In genomic region chr1:138920799-138921198, GRCm38 (mm10) we compare ENCODE assay signal across 22 mouse cellular contexts. TPM values are rescaled to one million over a fixed set of nuclear protein-coding genes. Genes with fewer than 3 reads are reported as not detected.
A peak's percentile ranks its signal among the peaks of the same experiment; 100 is the strongest.
DNase-seq lines count a peak whose midpoint lies in the region; ATAC-seq and TF ChIP-seq lines count a peak whose summit lies in the region.
"Had no signal": no experiment of that assay in that cellular context is flagged by ENCODE, and none has a peak within 500 bp of the region (broad histone marks: within the 10 kb centered on the region; RNA-seq: fewer than 3 reads in every experiment).

No protein-coding gene starts in this region.

- H3K4me3 ChIP-seq in MEL (ENCODE audit: control insufficient read depth in 1 of 2, insufficient read depth in 1 of 2, low read depth in 2 of 2, low read length in 2 of 2) = no peak overlapping the region
- H3K4me3 ChIP-seq: embryonic facial prominence, embryonic 10.5 days; embryonic facial prominence, embryonic 12.5 days; forebrain, embryonic 13.5 days; forebrain, embryonic 15.5 days had no signal

- TF ChIP-seq EP300 in MEL (IDR thresholded peaks at IDR 0.05; ENCODE audit: low read depth in 1 of 2, low read length in 2 of 2) = peak in 1 of 2 experiments; percentile 23; a peak in 1 of 4 replicates

- H3K79me2 ChIP-seq in MEL (ENCODE audit: control insufficient read depth, insufficient read depth, low read length, poor library complexity) = no peaks in the 10 kb centered on the region

- no peak for TF ChIP-seq RAD21 in MEL (IDR thresholded peaks at IDR 0.05; ENCODE audit: low read depth, low read length)

- peak overlapping the region; percentile 54 for H3K27ac ChIP-seq in MEL (ENCODE audit: control insufficient read depth, low read depth, low read length)
- H3K27ac ChIP-seq: embryonic facial prominence, embryonic 10.5 days; embryonic facial prominence, embryonic 12.5 days; forebrain, embryonic 13.5 days; forebrain, embryonic 15.5 days had no signal

- no peak for TF ChIP-seq CTCF in MEL (IDR thresholded peaks at IDR 0.05 in 2 of 3, conservative IDR thresholded peaks at IDR 0.05 in 1 of 3; ENCODE audit: control insufficient read depth in 1 of 3, insufficient read depth in 1 of 3, low read depth in 2 of 3, low read length in 3 of 3, poor library complexity in 1 of 3, severe bottlenecking in 1 of 3)

- 0 out of 2 replicates have a peak overlapping the region, but pooled peaks have one; percentile 29 for H3K9ac ChIP-seq in MEL (ENCODE audit: control insufficient read depth, low read depth, low read length, poor library complexity, severe bottlenecking)
- H3K9ac ChIP-seq: embryonic facial prominence, embryonic 12.5 days; forebrain, embryonic 13.5 days; forebrain, embryonic 15.5 days; forebrain, postnatal 0 days had no signal

- DNase-seq in heart, adult 11 months = peak; percentile 61
- DNase-seq in heart, postnatal 36 days = no peak
- DNase-seq in A20 (ENCODE audit: low read depth, low spot score) (peak; percentile 38), MEL (ENCODE audit: low read depth, low spot score) (peak; percentile 55)
- DNase-seq in urinary bladder, postnatal 25 days (ENCODE audit: low spot score) = no peak
- DNase-seq in kidney, postnatal 14 days = no peak
- DNase-seq: adrenal gland, adult 2 months; adrenal gland, postnatal 10 days; adrenal gland, postnatal 25 days; cerebellum, adult 11-12 months; cerebellum, adult 2 months; cerebellum, adult 9-10 months; cerebellum, postnatal 10 days; cerebellum, postnatal 25 days; forebrain, postnatal 0 days had no signal

- H3K9me3 ChIP-seq in MEL (replicated peaks; ENCODE audit: insufficient read depth, low read length) = no peaks in the 10 kb centered on the region
- H3K9me3 ChIP-seq: embryonic facial prominence, embryonic 10.5 days; embryonic facial prominence, embryonic 12.5 days; forebrain, embryonic 13.5 days; forebrain, embryonic 15.5 days; G1E had no signal

- intact Hi-C loops in heart, postnatal 36 days (cut with DNase I) = loop anchor here (5.0 to 10.0 kb wide), 2 partner anchors 117 to 306 kb away; no protein-coding TSS in a partner anchor

- peak; percentile 22; the same call in 1 of the 2 replicates for ATAC-seq in megakaryocyte, adult 5-6 weeks (ENCODE audit: poor library complexity, severe bottlenecking)
- no peak for ATAC-seq in activated CD4-positive, CD25-positive, alpha-beta regulatory T cell, adult 4 months
- ATAC-seq: forebrain, embryonic 13.5 days; forebrain, embryonic 15.5 days; forebrain, postnatal 0 days had no signal

- TF ChIP-seq POLR2A in MEL (IDR thresholded peaks at IDR 0.05; ENCODE audit: control insufficient read depth in 1 of 2, insufficient read depth in 1 of 2, low read depth in 1 of 2, low read length in 2 of 2, poor library complexity in 1 of 2) = no peak

- H3K4me1 ChIP-seq in MEL (ENCODE audit: control insufficient read depth in 1 of 2, insufficient read depth in 2 of 2, low read length in 2 of 2) = peaks cover 2 to 20% of the 10 kb centered on the region in 2 experiments
- H3K4me1 ChIP-seq: embryonic facial prominence, embryonic 10.5 days; embryonic facial prominence, embryonic 12.5 days; forebrain, embryonic 13.5 days; forebrain, embryonic 15.5 days had no signal

- H3K27me3 ChIP-seq in MEL (ENCODE audit: control insufficient read depth in 1 of 2, insufficient read depth in 2 of 2, low read length in 2 of 2) = no peaks in the 10 kb centered on the region
- H3K27me3 ChIP-seq: embryonic facial prominence, embryonic 12.5 days; forebrain, embryonic 13.5 days; forebrain, embryonic 15.5 days had no signal

- peaks cover 0 to 31% of the 10 kb centered on the region in 2 experiments; a peak in 2 of 4 replicates for H3K36me3 ChIP-seq in MEL (ENCODE audit: control insufficient read depth in 1 of 2, insufficient read depth in 2 of 2, low read length in 2 of 2)
- H3K36me3 ChIP-seq: embryonic facial prominence, embryonic 10.5 days; embryonic facial prominence, embryonic 12.5 days; forebrain, embryonic 15.5 days; G1E had no signal

TF ChIP-seq in MEL, 35 proteins besides CTCF, POLR2A, EP300 and RAD21:
- TF ChIP-seq USF2 (IDR thresholded peaks at IDR 0.05; ENCODE audit: borderline replicate concordance in 1 of 2, insufficient read depth in 1 of 2, low read depth in 1 of 2, low read length in 2 of 2) = no peak
- TF ChIP-seq MYB (IDR thresholded peaks at IDR 0.05; ENCODE audit: low read depth, low read length) = no peak
- TF ChIP-seq GATA1 (IDR thresholded peaks at IDR 0.05; ENCODE audit: low read depth, low read length) = peak; percentile 59
- TF ChIP-seq MEF2A (IDR thresholded peaks at IDR 0.05; ENCODE audit: extremely low read depth, insufficient replicate concordance, low read depth, low read length, poor library complexity, severe bottlenecking) = no peak

RNA-seq across cellular contexts. Expression of gene Dennd1b, which starts 42.4 kb away (rescaled TPM):
- total RNA-seq in heart, postnatal 36 days (2021) = 10 to 100 TPM; 19.8 to 20.8 TPM
- 4.1 and 4.9 TPM in 2 replicates for total RNA-seq in MEL (2012; rRNA removed)
- 1 to 10 TPM in 1 of 2 experiments, not detected in 1; 3.9 TPM for polyA plus RNA-seq in MEL (2012; ENCODE audit: insufficient read depth in 1 of 2, insufficient read length in 2 of 2, low read depth in 1 of 2, low replicate concordance in 2 of 2, missing spikeins in 1 of 2)
- total RNA-seq in megakaryocyte, adult 5-6 weeks (2015) = 26.2 and 28.1 TPM in 2 replicates
- 21.0 and 26.8 TPM in 2 replicates for total RNA-seq in megakaryocyte, adult 5-6 weeks (2017)
- 10 to 100 TPM; 19.2 to 28.0 TPM for polyA plus RNA-seq in activated CD4-positive, CD25-positive, alpha-beta regulatory T cell, adult 4 months (2017; shearing (Covaris generic))

Comparison
In these comparisons a context has a peak if more than half of its experiments do, and no peak if none do; other contexts are left out.
1. DNase-seq: peak in heart, adult 11 months (single experiment), A20 (single experiment) and MEL (single experiment); none in heart, postnatal 36 days (0 of 2), urinary bladder, postnatal 25 days (single experiment) and kidney, postnatal 14 days (single experiment).